Mouse (Mus musculus): ENCODE measurements at regions not wholly inside any gene's neighbourhood (a gene's known extent, or its start where the extent isn't known, plus 50 kb on each side); places are given as distances from the start of the nearest gene placed in this dataset.
A peak's percentile ranks its signal among the peaks of the same experiment; 100 is the strongest.
"Not testable (repeated sequence)": the region's sequence is repeated elsewhere in the genome, so short reads cannot be mapped to it uniquely, and the experiment has no call there.

DNA sequence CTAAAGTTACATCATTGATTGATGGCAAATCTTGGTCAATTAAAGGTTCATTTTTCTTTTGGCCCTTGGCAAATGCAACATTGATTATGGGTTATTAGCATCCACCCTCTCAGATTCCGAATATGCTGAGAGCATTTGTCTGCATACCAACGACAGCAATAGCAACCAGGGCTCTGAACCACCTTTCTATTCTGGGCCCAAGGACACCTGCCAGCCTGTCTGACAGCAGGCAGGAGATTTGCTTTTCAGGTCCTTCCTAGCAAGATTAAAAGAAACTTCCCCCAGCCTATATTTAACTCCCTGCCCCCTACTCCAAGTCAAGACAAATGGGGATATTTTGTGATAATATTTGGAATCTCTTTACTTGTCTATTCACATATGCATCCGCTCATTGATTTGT is 358.8 kb downstream of the Fut8 start:
- Histone ChIP-seq H3K4me3 (ENCODE audit: low read depth, low read length) (no peak overlapping the region), H3K4me2 (no peak overlapping the region), H3K27me3 (ENCODE audit: control insufficient read depth, insufficient read depth, low read length) (no peaks in the 10 kb centered on the region), H3K9me3 (replicated peaks; ENCODE audit: control insufficient read depth, low read length) (no peaks in the 10 kb centered on the region), H3K36me3 (ENCODE audit: control insufficient read depth, insufficient read depth, low read length) (no peaks in the 10 kb centered on the region), H3K4me1 (ENCODE audit: control insufficient read depth, insufficient read depth, low read length) (peaks cover 23% of the 10 kb centered on the region), H3K27ac (ENCODE audit: low read depth, low read length) (peak overlapping the region; percentile 85; the same call in 1 of the 2 replicates), H3K9ac (ENCODE audit: low read depth, low read length) (no peak overlapping the region)
- WGBS (ENCODE audit: insufficient replicate concordance), result 38% methylated on average over 3 of the region's 3 CpGs
- ATAC-seq (replicated peaks; ENCODE audit: insufficient number of reproducible peaks, low FRiP score, low TSS enrichment), result no peak

DNA sequence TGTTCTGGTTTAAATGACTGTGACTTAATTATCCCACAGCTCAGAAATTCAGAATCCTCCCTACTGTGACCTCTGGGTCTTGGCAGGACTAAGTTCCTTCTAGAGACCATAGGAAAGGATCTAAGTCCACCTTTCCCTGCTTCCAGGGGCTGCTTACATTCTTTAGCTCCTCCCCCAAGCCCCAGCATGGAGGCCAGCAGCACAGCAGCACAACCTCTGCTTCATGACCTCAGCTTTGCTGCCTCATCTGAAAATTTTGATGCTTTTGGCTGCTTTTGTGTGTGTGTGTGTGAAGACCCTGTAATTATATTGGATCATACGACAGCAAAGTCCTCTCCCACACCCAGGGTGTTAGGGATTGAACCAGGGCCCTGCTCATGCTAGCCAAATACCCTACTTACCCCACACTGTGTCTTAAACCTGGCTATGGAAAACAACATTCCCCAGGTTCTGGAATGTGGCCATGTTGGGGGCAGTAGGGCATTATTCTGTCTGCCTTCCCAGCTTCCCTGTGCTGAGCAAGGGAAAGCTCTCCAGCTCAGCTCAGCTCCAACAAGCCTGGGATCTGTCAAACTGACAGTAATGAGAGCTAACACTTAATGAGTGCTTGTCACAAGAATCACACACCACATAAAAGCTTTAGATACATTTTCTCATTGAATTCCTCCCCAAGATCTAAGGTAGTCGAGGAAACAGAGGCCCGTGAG is 359.9 kb downstream of the Fut8 start:
- Histone ChIP-seq H3K27ac (ENCODE audit: low read depth, low read length) (peak overlapping the region; percentile 85), H3K27me3 (ENCODE audit: control insufficient read depth, insufficient read depth, low read length) (no peaks in the 10 kb centered on the region), H3K9ac (ENCODE audit: low read depth, low read length) (no peak overlapping the region), H3K36me3 (ENCODE audit: control insufficient read depth, insufficient read depth, low read length) (no peaks in the 10 kb centered on the region), H3K9me3 (replicated peaks; ENCODE audit: control insufficient read depth, low read length) (no peaks in the 10 kb centered on the region), H3K4me2 (0 out of 2 replicates have a peak overlapping the region, but pooled peaks have one; percentile 22), H3K4me3 (ENCODE audit: low read depth, low read length) (no peak overlapping the region), H3K4me1 (ENCODE audit: control insufficient read depth, insufficient read depth, low read length) (peaks cover 23% of the 10 kb centered on the region)
- ATAC-seq (replicated peaks; ENCODE audit: insufficient number of reproducible peaks, low FRiP score, low TSS enrichment), result peak; percentile 83
- WGBS (ENCODE audit: insufficient replicate concordance), result 13% methylated on average over 3 of the region's 3 CpGs

DNA sequence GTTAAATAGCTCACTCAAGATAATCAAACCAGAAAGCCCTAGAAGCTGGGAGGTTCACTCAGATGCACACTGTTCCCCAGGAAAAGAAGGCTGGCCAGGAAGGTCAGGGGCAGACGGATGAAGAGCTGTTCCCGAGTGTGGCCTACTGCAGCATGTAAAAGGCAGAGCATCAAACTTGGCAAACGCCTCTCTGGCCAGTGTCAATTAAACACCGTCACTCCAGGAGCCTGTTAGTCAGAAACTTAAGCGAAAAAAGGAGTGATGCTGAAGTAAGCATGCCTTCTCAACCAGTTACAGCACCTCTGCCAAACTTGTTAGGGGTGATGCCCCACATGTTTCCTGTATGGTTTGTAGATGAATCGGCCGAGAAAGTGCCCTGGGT is 360.4 kb downstream of the Fut8 start:
- ATAC-seq (replicated peaks; ENCODE audit: insufficient number of reproducible peaks, low FRiP score, low TSS enrichment), result no peak; the same call in 1 of the 2 replicates
- Histone ChIP-seq H3K4me2 (no peak overlapping the region), H3K27ac (ENCODE audit: low read depth, low read length) (peak overlapping the region; percentile 85)

DNA sequence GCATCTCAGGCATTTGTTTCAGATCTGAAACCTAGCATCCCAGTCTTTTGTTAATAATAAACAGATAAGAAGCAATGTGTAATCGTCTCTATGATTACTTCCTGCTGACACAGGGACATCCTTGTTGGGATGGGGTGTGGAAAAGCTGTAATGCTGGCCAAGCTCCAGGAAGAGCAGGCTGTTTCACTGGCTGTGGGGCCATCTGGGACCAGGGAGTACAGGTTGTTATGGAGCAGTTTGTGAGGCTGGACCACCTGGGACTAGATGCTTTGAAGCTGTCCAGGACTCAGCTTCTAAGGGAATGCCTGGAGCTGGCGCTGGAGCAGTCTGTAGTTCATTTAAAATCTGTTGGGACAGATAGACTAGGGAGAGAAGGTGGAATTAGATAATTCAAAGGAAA is 361.5 kb downstream of the Fut8 start:
- ATAC-seq (replicated peaks; ENCODE audit: insufficient number of reproducible peaks, low FRiP score, low TSS enrichment), result no peak
- WGBS (ENCODE audit: insufficient replicate concordance), result 50% methylated on average over 2 of the region's 2 CpGs
- Histone ChIP-seq H3K27ac (ENCODE audit: low read depth, low read length) (no peak overlapping the region), H3K27me3 (ENCODE audit: control insufficient read depth, insufficient read depth, low read length) (no peaks in the 10 kb centered on the region), H3K4me2 (no peak overlapping the region), H3K9me3 (replicated peaks; ENCODE audit: control insufficient read depth, low read length) (no peaks in the 10 kb centered on the region), H3K4me3 (ENCODE audit: low read depth, low read length) (no peak overlapping the region), H3K9ac (ENCODE audit: low read depth, low read length) (no peak overlapping the region), H3K4me1 (ENCODE audit: control insufficient read depth, insufficient read depth, low read length) (peaks cover 23% of the 10 kb centered on the region), H3K36me3 (ENCODE audit: control insufficient read depth, insufficient read depth, low read length) (no peaks in the 10 kb centered on the region)

More for the DNA sequence above, 360.4 kb downstream of the Fut8 start:
- Histone ChIP-seq H3K4me3 (ENCODE audit: low read depth, low read length) (no peak overlapping the region), H3K9ac (ENCODE audit: low read depth, low read length) (no peak overlapping the region), H3K27me3 (ENCODE audit: control insufficient read depth, insufficient read depth, low read length) (no peaks in the 10 kb centered on the region), H3K4me1 (ENCODE audit: control insufficient read depth, insufficient read depth, low read length) (peaks cover 23% of the 10 kb centered on the region), H3K9me3 (replicated peaks; ENCODE audit: control insufficient read depth, low read length) (no peaks in the 10 kb centered on the region), H3K36me3 (ENCODE audit: control insufficient read depth, insufficient read depth, low read length) (no peaks in the 10 kb centered on the region)
- 30% methylated on average over 7 of the region's 7 CpGs for WGBS (ENCODE audit: insufficient replicate concordance)

DNA sequence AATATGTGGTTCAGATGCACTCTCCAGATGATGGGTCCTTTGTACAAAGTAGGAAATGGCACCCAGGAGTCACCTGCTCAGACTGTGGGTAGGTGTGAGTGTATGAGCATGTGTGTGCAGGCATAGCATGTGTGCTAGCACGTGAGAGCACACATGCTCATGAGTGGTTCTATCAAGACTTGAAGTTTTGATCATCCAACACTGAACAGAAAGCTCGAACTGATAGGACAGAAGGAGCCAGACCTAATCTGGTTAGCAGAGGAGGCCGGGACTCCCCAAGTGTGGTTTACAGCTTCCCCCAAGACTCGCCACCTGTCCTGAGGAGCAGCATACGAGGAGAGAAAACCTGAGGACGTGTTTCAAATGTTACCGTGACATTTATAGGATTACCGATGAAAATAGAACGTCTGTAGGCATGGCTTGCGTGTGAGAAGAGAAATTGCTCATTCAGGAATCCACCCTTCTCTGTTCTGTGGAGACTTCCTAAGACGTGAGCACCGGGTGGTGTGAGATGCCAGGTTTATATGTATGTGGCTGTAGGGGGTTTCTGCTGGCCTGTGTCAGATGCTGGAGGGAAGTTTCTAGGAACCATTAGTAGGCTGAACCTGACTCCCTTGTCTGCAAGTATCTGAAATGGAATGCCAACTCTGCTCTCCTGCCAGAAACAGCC is 366.0 kb downstream of the Fut8 start:
- H3K27me3 ChIP-seq (ENCODE audit: control insufficient read depth, insufficient read depth, low read length), result no peaks in the 10 kb centered on the region
- H3K4me3 ChIP-seq (ENCODE audit: low read depth, low read length), result no peak overlapping the region
- H3K4me2 ChIP-seq, result no peak overlapping the region
- H3K36me3 ChIP-seq (ENCODE audit: control insufficient read depth, insufficient read depth, low read length), result no peaks in the 10 kb centered on the region
- ATAC-seq (replicated peaks; ENCODE audit: insufficient number of reproducible peaks, low FRiP score, low TSS enrichment), result no peak
- no peaks in the 10 kb centered on the region for H3K9me3 ChIP-seq (replicated peaks; ENCODE audit: control insufficient read depth, low read length)
- H3K9ac ChIP-seq (ENCODE audit: low read depth, low read length), result no peak overlapping the region
- WGBS (ENCODE audit: insufficient replicate concordance), result 80% methylated on average over 12 of the region's 12 CpGs
- H3K4me1 ChIP-seq (ENCODE audit: control insufficient read depth, insufficient read depth, low read length), result peaks cover 6% of the 10 kb centered on the region; the same call in 1 of the 2 replicates
- H3K27ac ChIP-seq (ENCODE audit: low read depth, low read length), result no peak overlapping the region

DNA sequence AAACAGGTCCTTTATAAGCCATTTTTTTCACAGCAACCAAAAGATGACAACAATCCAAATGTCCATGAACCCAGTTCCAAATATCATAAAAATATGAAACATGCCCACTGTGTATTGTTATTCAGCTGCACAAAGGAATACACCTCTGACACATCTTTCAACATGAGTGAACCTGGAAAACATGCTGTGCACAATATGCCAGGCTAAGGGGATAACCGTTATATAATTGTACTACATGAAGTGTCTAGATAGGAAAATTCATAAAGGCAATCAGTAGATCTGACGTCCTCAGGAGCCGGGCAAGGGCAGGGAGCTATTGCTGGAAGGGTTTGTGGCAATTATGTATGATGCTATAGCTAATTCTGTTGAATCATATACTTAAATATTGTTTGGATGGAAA is 379.6 kb downstream of the Fut8 start:
- no peaks in the 10 kb centered on the region for H3K9me3 ChIP-seq (replicated peaks; ENCODE audit: control insufficient read depth, low read length)
- WGBS (ENCODE audit: insufficient replicate concordance), result 76% methylated on average over 3 of the region's 3 CpGs
- no peak overlapping the region for H3K4me2 ChIP-seq
- no peak overlapping the region for H3K27ac ChIP-seq (ENCODE audit: low read depth, low read length)
- no peak overlapping the region for H3K9ac ChIP-seq (ENCODE audit: low read depth, low read length)
- no peak overlapping the region for H3K4me3 ChIP-seq (ENCODE audit: low read depth, low read length)
- no peak for ATAC-seq (replicated peaks; ENCODE audit: insufficient number of reproducible peaks, low FRiP score, low TSS enrichment)
- H3K4me1 ChIP-seq (ENCODE audit: control insufficient read depth, insufficient read depth, low read length), result no peaks in the 10 kb centered on the region
- H3K36me3 ChIP-seq (ENCODE audit: control insufficient read depth, insufficient read depth, low read length), result no peaks in the 10 kb centered on the region
- no peaks in the 10 kb centered on the region for H3K27me3 ChIP-seq (ENCODE audit: control insufficient read depth, insufficient read depth, low read length)

DNA sequence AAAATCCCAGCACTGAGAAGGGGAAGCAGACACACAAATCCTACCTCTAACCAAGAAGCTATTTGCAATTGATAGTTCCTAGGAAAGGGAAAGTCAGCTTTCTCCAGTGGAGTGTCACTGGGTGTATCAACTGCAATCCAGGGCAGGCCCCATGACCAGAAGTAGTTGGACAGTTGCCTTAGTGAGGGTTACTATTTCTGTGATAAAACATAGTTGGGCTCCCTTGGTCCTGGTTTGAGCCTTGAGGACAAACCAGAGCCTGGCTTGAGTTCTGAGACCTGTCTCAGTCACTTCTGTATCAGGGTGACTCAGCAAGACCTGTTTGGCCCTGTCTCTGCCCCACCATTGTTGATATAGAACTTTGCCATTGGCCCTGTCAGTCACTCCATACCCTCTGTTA is 384.3 kb downstream of the Fut8 start:
- no peaks in the 10 kb centered on the region for H3K36me3 ChIP-seq (ENCODE audit: control insufficient read depth, insufficient read depth, low read length)
- no peak overlapping the region for H3K9ac ChIP-seq (ENCODE audit: low read depth, low read length)
- no peak overlapping the region for H3K27ac ChIP-seq (ENCODE audit: low read depth, low read length)
- H3K4me2 ChIP-seq, result no peak overlapping the region
- no peaks in the 10 kb centered on the region for H3K27me3 ChIP-seq (ENCODE audit: control insufficient read depth, insufficient read depth, low read length)
- no peak overlapping the region for H3K4me3 ChIP-seq (ENCODE audit: low read depth, low read length)
- no peak for ATAC-seq (replicated peaks; ENCODE audit: insufficient number of reproducible peaks, low FRiP score, low TSS enrichment)
- H3K4me1 ChIP-seq (ENCODE audit: control insufficient read depth, insufficient read depth, low read length), result no peaks in the 10 kb centered on the region
- H3K9me3 ChIP-seq (replicated peaks; ENCODE audit: control insufficient read depth, low read length), result no peaks in the 10 kb centered on the region

DNA sequence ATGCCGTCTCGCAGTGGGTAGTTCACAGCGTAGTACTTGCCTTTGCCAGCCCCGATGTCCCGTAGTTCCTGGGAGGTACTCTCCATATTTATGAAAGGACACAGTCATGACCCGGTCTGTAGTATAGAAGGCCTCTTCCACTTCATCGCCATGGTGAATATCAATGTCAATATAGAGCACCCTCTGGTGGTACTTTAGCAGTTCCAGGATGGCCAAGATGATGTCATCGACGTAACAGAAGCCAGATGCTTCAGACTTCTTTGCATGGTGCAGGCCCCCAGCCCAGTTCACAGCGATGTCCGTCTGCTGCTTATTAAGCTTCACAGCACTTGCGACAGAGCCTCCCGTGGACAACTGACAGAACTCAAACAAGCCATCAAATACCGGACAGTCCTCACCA is 386.4 kb downstream of the Fut8 start:
- 85% methylated on average over 14 of the region's 14 CpGs for WGBS (ENCODE audit: insufficient replicate concordance)

DNA sequence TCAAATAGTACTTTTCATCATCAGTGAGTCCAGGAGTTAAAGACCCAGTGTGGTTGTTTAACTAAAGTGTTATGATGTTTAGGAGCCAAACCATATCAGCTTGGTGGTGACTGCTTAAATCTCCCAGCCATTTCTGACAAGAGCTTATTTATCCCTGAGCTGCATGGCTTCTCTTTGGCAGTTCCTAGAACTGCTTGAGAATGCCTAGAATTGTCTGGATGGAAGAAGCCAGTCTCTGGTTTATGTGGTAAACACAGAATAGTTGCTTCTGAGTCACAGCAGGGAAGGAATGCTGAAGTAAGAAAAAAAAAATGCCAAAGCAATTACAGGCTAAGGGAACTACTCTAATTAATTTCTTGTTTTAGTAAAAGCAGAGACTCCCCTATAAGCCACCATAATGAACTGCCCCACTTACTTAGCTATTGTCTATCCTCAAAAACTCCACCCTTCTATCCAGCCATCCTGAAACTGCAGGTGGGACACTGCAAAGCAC is 390.5 kb downstream of the Fut8 start:
- Histone ChIP-seq H3K4me2 (no peak overlapping the region), H3K9ac (ENCODE audit: low read depth, low read length) (no peak overlapping the region)
- no peak for ATAC-seq (replicated peaks; ENCODE audit: insufficient number of reproducible peaks, low FRiP score, low TSS enrichment)

More for the DNA sequence above, 386.4 kb downstream of the Fut8 start:
- not testable (repeated sequence) for H3K36me3 ChIP-seq (ENCODE audit: control insufficient read depth, insufficient read depth, low read length); H3K9me3 ChIP-seq (replicated peaks; ENCODE audit: control insufficient read depth, low read length); H3K4me1 ChIP-seq (ENCODE audit: control insufficient read depth, insufficient read depth, low read length); H3K27me3 ChIP-seq (ENCODE audit: control insufficient read depth, insufficient read depth, low read length); H3K4me3 ChIP-seq (ENCODE audit: low read depth, low read length); ATAC-seq (replicated peaks; ENCODE audit: insufficient number of reproducible peaks, low FRiP score, low TSS enrichment); H3K4me2 ChIP-seq; H3K27ac ChIP-seq (ENCODE audit: low read depth, low read length); H3K9ac ChIP-seq (ENCODE audit: low read depth, low read length)

More for the DNA sequence above, 390.5 kb downstream of the Fut8 start:
- H3K9me3 ChIP-seq (replicated peaks; ENCODE audit: control insufficient read depth, low read length), result no peaks in the 10 kb centered on the region
- H3K27me3 ChIP-seq (ENCODE audit: control insufficient read depth, insufficient read depth, low read length), result no peaks in the 10 kb centered on the region
- H3K36me3 ChIP-seq (ENCODE audit: control insufficient read depth, insufficient read depth, low read length), result no peaks in the 10 kb centered on the region
- H3K4me3 ChIP-seq (ENCODE audit: low read depth, low read length), result no peak overlapping the region
- H3K27ac ChIP-seq (ENCODE audit: low read depth, low read length), result no peak overlapping the region
- H3K4me1 ChIP-seq (ENCODE audit: control insufficient read depth, insufficient read depth, low read length), result no peaks in the 10 kb centered on the region
